In the genomic region with DNA sequence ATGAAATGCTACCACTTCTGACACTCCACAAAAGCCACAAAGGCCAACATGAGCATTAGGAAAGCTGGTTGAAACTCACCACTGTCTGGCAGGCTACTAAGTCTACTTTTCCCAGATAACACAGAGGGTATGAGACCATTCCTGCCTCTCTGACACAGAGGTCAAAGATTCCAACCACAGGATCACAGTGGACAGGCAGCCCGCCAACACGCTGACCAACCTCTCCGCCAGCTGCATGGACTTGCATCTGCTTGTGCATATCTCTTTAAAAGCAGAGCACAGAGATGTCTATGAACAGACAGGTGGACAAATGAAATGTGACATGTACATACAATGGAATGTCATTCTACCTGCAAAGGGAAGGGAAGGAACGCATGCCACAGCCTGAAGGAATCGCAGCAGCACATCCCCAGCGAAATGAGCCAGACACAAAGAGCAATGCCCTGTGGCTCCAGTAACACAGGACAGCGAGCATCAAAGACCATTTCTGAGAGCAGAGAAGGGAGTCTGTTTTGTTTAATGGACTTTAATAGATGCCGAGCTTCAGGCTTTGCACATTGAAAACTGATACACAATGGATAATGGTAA, we compare ENCODE assay signal across 26 mouse cellular contexts. TPM values are rescaled to one million over a fixed set of nuclear protein-coding genes. Genes with fewer than 3 reads are reported as not detected.
DNase-seq lines count a peak whose midpoint lies in the region; ATAC-seq and TF ChIP-seq lines count a peak whose summit lies in the region.
"Had no signal": no experiment of that assay in that cellular context is flagged by ENCODE, and none has a peak within 500 bp of the region (broad histone marks: within the 10 kb centered on the region; RNA-seq: fewer than 3 reads in every experiment).

No protein-coding gene starts in this region.

- no peak overlapping the region for H3ac ChIP-seq in myocyte (ENCODE audit: control insufficient read depth, insufficient read length)

- TF ChIP-seq POLR2A in myocyte (IDR thresholded peaks at IDR 0.05; ENCODE audit: insufficient read length, low read depth) = no peak

- no peak overlapping the region for H3K9ac ChIP-seq in hindbrain, embryonic 15.5 days
- H3K9ac ChIP-seq in hindbrain, embryonic 12.5 days = no peak overlapping the region
- H3K9ac ChIP-seq: heart, embryonic 12.5 days; intestine, embryonic 15.5 days; liver, embryonic 14.5 days had no signal

- H3K4me1 ChIP-seq in hindbrain, embryonic 15.5 days (replicated peaks) = no peaks in the 10 kb centered on the region; the same call in 1 of the 2 replicates
- H3K4me1 ChIP-seq in hindbrain, embryonic 12.5 days = 0 out of 2 replicates have a peak, but pooled peaks cover 4% of the 10 kb centered on the region
- H3K4me1 ChIP-seq: intestine, embryonic 15.5 days had no signal

- peak; percentile 20 for DNase-seq in 3134 (ENCODE audit: extremely low read depth, insufficient read length, low spot score)
- peak; percentile 18 for DNase-seq in Muller cell, postnatal 12 days (ENCODE audit: inconsistent ontology term)
- no peak for DNase-seq in lung, postnatal 14 days
- no peak for DNase-seq in ovary, postnatal 36 days (ENCODE audit: low spot score)
- DNase-seq: adrenal gland, postnatal 25 days; B cell, adult 2 months; cerebellum, adult 2 months; cerebellum, postnatal 14 days; gastrocnemius, postnatal 25 days; heart, adult 18-20 months; kidney, adult 8-10 months; kidney, postnatal 10 days; liver; lung, adult 2 months; lung, postnatal 10 days; thymus, postnatal 4 days had no signal

- no peak overlapping the region for H3K27ac ChIP-seq in hindbrain, embryonic 15.5 days (replicated peaks)
- no peak overlapping the region for H3K27ac ChIP-seq in hindbrain, embryonic 12.5 days
- H3K27ac ChIP-seq: hindbrain, embryonic 10.5 days; hindbrain, postnatal 0 days; intestine, embryonic 15.5 days; liver, embryonic 14.5 days had no signal

- H3K4me2 ChIP-seq in hindbrain, embryonic 15.5 days = no peak overlapping the region
- H3K4me2 ChIP-seq in hindbrain, embryonic 12.5 days (replicated peaks) = no peak overlapping the region
- no peak overlapping the region for H3K4me2 ChIP-seq in myocyte (ENCODE audit: low read depth)
- H3K4me2 ChIP-seq: heart, embryonic 12.5 days; intestine, embryonic 15.5 days had no signal

- H3K36me3 ChIP-seq in hindbrain, embryonic 15.5 days = no peaks in the 10 kb centered on the region
- H3K36me3 ChIP-seq in hindbrain, embryonic 12.5 days = no peaks in the 10 kb centered on the region
- H3K36me3 ChIP-seq in myocyte (ENCODE audit: control insufficient read depth, insufficient read depth) = no peaks in the 10 kb centered on the region
- H3K36me3 ChIP-seq: G1E; heart, embryonic 12.5 days; hindbrain, embryonic 10.5 days; intestine, embryonic 15.5 days had no signal

- peak; percentile 38; the same call in 1 of the 2 replicates for ATAC-seq in hindbrain, embryonic 15.5 days (ENCODE audit: low FRiP score, low read depth)
- ATAC-seq in hindbrain, embryonic 12.5 days (ENCODE audit: low FRiP score) = no peak
- ATAC-seq: forebrain, embryonic 14.5 days; hindbrain, postnatal 0 days; intestine, embryonic 15.5 days had no signal

- no peak overlapping the region for H3K4me3 ChIP-seq in hindbrain, embryonic 15.5 days
- no peak overlapping the region for H3K4me3 ChIP-seq in hindbrain, embryonic 12.5 days
- no peak overlapping the region for H3K4me3 ChIP-seq in myocyte
- H3K4me3 ChIP-seq: heart, embryonic 12.5 days; hindbrain, embryonic 10.5 days; intestine, embryonic 15.5 days had no signal

- no peaks in the 10 kb centered on the region for H3K27me3 ChIP-seq in hindbrain, embryonic 15.5 days
- no peaks in the 10 kb centered on the region for H3K27me3 ChIP-seq in hindbrain, embryonic 12.5 days
- peaks cover 6% of the 10 kb centered on the region for H3K27me3 ChIP-seq in myocyte (ENCODE audit: control insufficient read depth, insufficient read depth, insufficient read length)
- H3K27me3 ChIP-seq: heart, embryonic 12.5 days; intestine, embryonic 15.5 days had no signal

- no peaks in the 10 kb centered on the region for H3K9me3 ChIP-seq in hindbrain, embryonic 15.5 days
- no peaks in the 10 kb centered on the region for H3K9me3 ChIP-seq in hindbrain, embryonic 12.5 days (replicated peaks)
- H3K9me3 ChIP-seq: G1E; heart, embryonic 12.5 days; hindbrain, embryonic 10.5 days; intestine, embryonic 15.5 days had no signal

- no peaks in the 10 kb centered on the region for H3K79me2 ChIP-seq in myocyte (ENCODE audit: control insufficient read depth, insufficient read depth)

- 66% methylated on average over 8 of the region's 8 CpGs for WGBS in hindbrain, embryonic 15.5 days
- 64% methylated on average over 8 of the region's 8 CpGs for WGBS in hindbrain, embryonic 12.5 days

TF ChIP-seq in myocyte, 11 proteins besides CTCF, POLR2A, EP300 and RAD21:
- peak; percentile 31 for TF ChIP-seq TCF3 (IDR thresholded peaks at IDR 0.05; ENCODE audit: insufficient read length, low read depth)
- TF ChIP-seq TCF12 (IDR thresholded peaks at IDR 0.05; ENCODE audit: insufficient read depth, poor library complexity, severe bottlenecking) = no peak
- TF ChIP-seq MYOD1 (IDR thresholded peaks at IDR 0.05; ENCODE audit: control insufficient read depth in 1 of 3, insufficient read length in 2 of 3, low read depth in 2 of 3) = peak in 2 of 3 experiments; percentile 84
- TF ChIP-seq MYOG (IDR thresholded peaks at IDR 0.05; ENCODE audit: control insufficient read depth in 1 of 3, insufficient read depth in 1 of 3, insufficient read length in 2 of 3, low read depth in 2 of 3) = peak in 2 of 3 experiments; percentile 32 to 53

RNA-seq across cellular contexts. Expression of gene Arhgef28, which starts 59.6 kb away (rescaled TPM):
- 27.6 and 29.3 TPM in 2 replicates for polyA plus RNA-seq in hindbrain, embryonic 15.5 days (2015; fragmentation: Nextera tagmentation; extraction: Ambion mirVana)
- 13.7 and 16.7 TPM in 2 replicates for polyA plus RNA-seq in hindbrain, embryonic 12.5 days (2016; fragmentation: Nextera tagmentation; extraction: Ambion mirVana)
- 0.76 TPM for polyA plus RNA-seq in myocyte (2012; fragmentation: generic; extraction: Trizol)
- polyA plus RNA-seq: G1E had no signal

Comparison
In these comparisons a context has a peak if more than half of its experiments do, and no peak if none do; other contexts are left out.
1. DNase-seq: peak in 3134 (single experiment) and Muller cell, postnatal 12 days (single experiment); none in lung, postnatal 14 days (single experiment) and ovary, postnatal 36 days (single experiment).